Mouse (Mus musculus) forebrain, embryonic 13.5 days (tissue): ENCODE measurements around the gene Prep. TPM values are rescaled to one million over a fixed set of nuclear protein-coding genes. Genes with fewer than 3 reads are reported as not detected.

Experiments
- ATAC-seq: fragments of 200-750 bp; cut with Nextera tagmentation; 2 replicates; pipeline ENCODE4 v1.8.0; 2017
- H3K27ac ChIP-seq: fragments of 300-500 bp; sonication (generic); 2 replicates; pipeline ENCODE4 v1.5.1; 2015; ENCODE audit warnings: inconsistent platforms, mild to moderate bottlenecking, moderate library complexity
- H3K27me3 ChIP-seq: fragments of 300-500 bp; sonication (generic); 2 replicates; pipeline ENCODE4 v1.6.1; 2015; ENCODE audit warnings: mild to moderate bottlenecking, inconsistent platforms
- H3K36me3 ChIP-seq: fragments of 300-500 bp; sonication (generic); 2 replicates; pipeline ENCODE4 v1.6.1; 2015; ENCODE audit warnings: mild to moderate bottlenecking, inconsistent platforms; ENCODE audit not compliant: poor library complexity, severe bottlenecking
- H3K4me1 ChIP-seq: fragments of 300-500 bp; sonication (generic); 2 replicates; pipeline ENCODE4 v1.6.1; 2015; ENCODE audit warnings: inconsistent platforms
- H3K4me2 ChIP-seq: fragments of 300-500 bp; sonication (generic); 2 replicates; pipeline ENCODE4 v1.6.1; 2015; ENCODE audit warnings: inconsistent platforms, mild to moderate bottlenecking, moderate library complexity
- H3K4me3 ChIP-seq: fragments of 300-500 bp; sonication (generic); 2 replicates; pipeline ENCODE4 v1.5.1; 2015; ENCODE audit warnings: mild to moderate bottlenecking, inconsistent platforms
- H3K9ac ChIP-seq: fragments of 300-500 bp; sonication (generic); 2 replicates; pipeline ENCODE4 v1.6.1; 2015; ENCODE audit warnings: mild to moderate bottlenecking, inconsistent platforms
- H3K9me3 ChIP-seq: fragments of 300-500 bp; sonication (generic); replicated peaks from 2 replicates; pipeline ENCODE4 v1.6.1; 2016; ENCODE audit warnings: inconsistent platforms
- WGBS: fragments of 180-500 bp; shearing (Covaris S2); methylation state at CpG from one replicate; pipeline ENCODE4 v1.1.7; 2015; 5-methylcytosine and 5-hydroxymethylcytosine counted together
- polyA plus RNA-seq: library from polyadenylated mRNA; unstranded; fragments of >200 nt; fragmentation: Nextera tagmentation; extraction: Ambion mirVana; gene quantifications from 2 replicates; pipeline ENCODE4 v1.2.1, GENCODE M21; 2015

The Prep gene
- polyA plus RNA-seq, 1 experiment from 2014 or later = 18.3 TPM

GRCm38 (mm10) chr10:45058361-45058760 lies 8.6 kb upstream of the Prep start:
- H3K4me1 ChIP-seq = no peaks in the 10 kb centered on the region
- 95% methylated on average over 6 of the region's 6 CpGs for WGBS
- no peak for ATAC-seq

GRCm38 (mm10) chr10:45060841-45061240 lies 6.2 kb upstream of the Prep start:
- ATAC-seq = no peak
- H3K9me3 ChIP-seq = no peaks in the 10 kb centered on the region
- H3K4me3 ChIP-seq = no peak overlapping the region
- no peak overlapping the region for H3K4me2 ChIP-seq
- H3K27ac ChIP-seq = no peak overlapping the region
- no peaks in the 10 kb centered on the region for H3K27me3 ChIP-seq
- H3K36me3 ChIP-seq = no peaks in the 10 kb centered on the region
- WGBS = 75% methylated on average over 1 of the region's 1 CpGs
- H3K4me1 ChIP-seq = no peaks in the 10 kb centered on the region
- H3K9ac ChIP-seq = no peak overlapping the region

More at GRCm38 (mm10) chr10:45058361-45058760, 8.6 kb upstream of the Prep start:
- H3K27ac ChIP-seq = no peak overlapping the region
- no peak overlapping the region for H3K4me2 ChIP-seq
- no peaks in the 10 kb centered on the region for H3K36me3 ChIP-seq
- H3K27me3 ChIP-seq = no peaks in the 10 kb centered on the region
- no peaks in the 10 kb centered on the region for H3K9me3 ChIP-seq
- no peak overlapping the region for H3K4me3 ChIP-seq
- H3K9ac ChIP-seq = no peak overlapping the region

GRCm38 (mm10) chr10:45066131-45066930 lies 672 bp upstream of the Prep start:
- no peaks in the 10 kb centered on the region for H3K36me3 ChIP-seq
- peak overlapping the region; percentile 91 for H3K9ac ChIP-seq
- peak overlapping the region; percentile 75; the same call in 1 of the 2 replicates for H3K27ac ChIP-seq
- no peaks in the 10 kb centered on the region for H3K9me3 ChIP-seq
- no peaks in the 10 kb centered on the region for H3K27me3 ChIP-seq
- ATAC-seq = no peak
- peaks cover 28% of the 10 kb centered on the region for H3K4me1 ChIP-seq
- H3K4me2 ChIP-seq = peak overlapping the region; percentile 80
- peak overlapping the region; percentile 96 for H3K4me3 ChIP-seq
- 15% methylated on average over 12 of the region's 12 CpGs for WGBS

GRCm38 (mm10) chr10:45067436-45067925 lies 478 bp downstream of the Prep start:
- Histone ChIP-seq H3K36me3 (no peaks in the 10 kb centered on the region; the same call in 1 of the 2 replicates), H3K4me1 (peaks cover 28% of the 10 kb centered on the region), H3K27ac (peak overlapping the region; percentile 75), H3K9me3 (no peaks in the 10 kb centered on the region), H3K27me3 (no peaks in the 10 kb centered on the region), H3K9ac (peak overlapping the region; percentile 91), H3K4me3 (peak overlapping the region; percentile 96), H3K4me2 (peak overlapping the region; percentile 80)
- under 1% methylated on average over 28 of the region's 28 CpGs for WGBS
- ATAC-seq = peak; percentile 39; the same call in 1 of the 2 replicates

- Histone ChIP-seq H3K4me3 (no peak overlapping the region), H3K4me2 (no peak overlapping the region), H3K27ac (no peak overlapping the region), H3K9ac (no peak overlapping the region), H3K9me3 (no peaks in the 10 kb centered on the region), H3K4me1 (peaks cover 34% of the 10 kb centered on the region), H3K36me3 (peaks cover 16% of the 10 kb centered on the region; the same call in 1 of the 2 replicates), H3K27me3 (no peaks in the 10 kb centered on the region)
- 93% methylated on average over 6 of the region's 6 CpGs for WGBS
- ATAC-seq = no peak
Measured at GRCm38 (mm10) chr10:45069557-45069956, 2.6 kb downstream of the Prep start.

- WGBS = 89% methylated on average over 5 of the region's 5 CpGs
- H3K4me3 ChIP-seq = no peak overlapping the region
- no peak overlapping the region for H3K27ac ChIP-seq
- H3K27me3 ChIP-seq = no peaks in the 10 kb centered on the region
- H3K9ac ChIP-seq = no peak overlapping the region
- H3K36me3 ChIP-seq = peaks cover 16% of the 10 kb centered on the region; the same call in 1 of the 2 replicates
- no peak overlapping the region for H3K4me2 ChIP-seq
- ATAC-seq = no peak
- peaks cover 38% of the 10 kb centered on the region for H3K4me1 ChIP-seq
- H3K9me3 ChIP-seq = no peaks in the 10 kb centered on the region
Measured at GRCm38 (mm10) chr10:45070362-45070761, 3.4 kb downstream of the Prep start.

GRCm38 (mm10) chr10:45070929-45071813 lies 4.2 kb downstream of the Prep start:
- ATAC-seq = no peak
- Histone ChIP-seq H3K4me2 (no peak overlapping the region), H3K4me1 (peaks cover 39% of the 10 kb centered on the region), H3K27me3 (no peaks in the 10 kb centered on the region), H3K4me3 (no peak overlapping the region), H3K27ac (no peak overlapping the region), H3K9me3 (no peaks in the 10 kb centered on the region), H3K9ac (no peak overlapping the region), H3K36me3 (peaks cover 16% of the 10 kb centered on the region; the same call in 1 of the 2 replicates)
- 81% methylated on average over 13 of the region's 13 CpGs for WGBS

- H3K27me3 ChIP-seq = no peaks in the 10 kb centered on the region
- H3K36me3 ChIP-seq = peaks cover 16% of the 10 kb centered on the region; the same call in 1 of the 2 replicates
- 88% methylated on average over 4 of the region's 4 CpGs for WGBS
- no peak overlapping the region for H3K4me3 ChIP-seq
- no peak overlapping the region for H3K9ac ChIP-seq
- peaks cover 34% of the 10 kb centered on the region for H3K4me1 ChIP-seq
- no peak for ATAC-seq
- no peaks in the 10 kb centered on the region for H3K9me3 ChIP-seq
- H3K27ac ChIP-seq = no peak overlapping the region
- no peak overlapping the region for H3K4me2 ChIP-seq
Measured at GRCm38 (mm10) chr10:45072339-45072738, 5.3 kb downstream of the Prep start.

- peaks cover 17% of the 10 kb centered on the region; the same call in 1 of the 2 replicates for H3K4me1 ChIP-seq
- no peaks in the 10 kb centered on the region for H3K9me3 ChIP-seq
- H3K27me3 ChIP-seq = no peaks in the 10 kb centered on the region
- WGBS = 21% methylated on average over 6 of the region's 6 CpGs
- H3K4me3 ChIP-seq = no peak overlapping the region
- peaks cover 16% of the 10 kb centered on the region; the same call in 1 of the 2 replicates for H3K36me3 ChIP-seq
- no peak overlapping the region for H3K4me2 ChIP-seq
- no peak overlapping the region for H3K27ac ChIP-seq
- peak; percentile 48; the same call in 1 of the 2 replicates for ATAC-seq
- no peak overlapping the region for H3K9ac ChIP-seq
Measured at GRCm38 (mm10) chr10:45074543-45074942, 7.5 kb downstream of the Prep start.

- H3K4me2 ChIP-seq = no peak overlapping the region
- no peak overlapping the region for H3K27ac ChIP-seq
- no peak overlapping the region for H3K4me3 ChIP-seq
- no peak overlapping the region for H3K9ac ChIP-seq
- WGBS = 77% methylated on average over 5 of the region's 5 CpGs
- peaks cover 16% of the 10 kb centered on the region; the same call in 1 of the 2 replicates for H3K4me1 ChIP-seq
- H3K36me3 ChIP-seq = peaks cover 22% of the 10 kb centered on the region; the same call in 1 of the 2 replicates
- no peaks in the 10 kb centered on the region for H3K9me3 ChIP-seq
- no peak for ATAC-seq
- no peaks in the 10 kb centered on the region for H3K27me3 ChIP-seq
Measured at GRCm38 (mm10) chr10:45075491-45076051, 8.6 kb downstream of the Prep start.

- no peak overlapping the region for H3K27ac ChIP-seq
- H3K9me3 ChIP-seq = no peaks in the 10 kb centered on the region
- H3K36me3 ChIP-seq = peaks cover 22% of the 10 kb centered on the region; the same call in 1 of the 2 replicates
- no peak overlapping the region for H3K9ac ChIP-seq
- 85% methylated on average over 10 of the region's 10 CpGs for WGBS
- H3K4me3 ChIP-seq = no peak overlapping the region
- no peaks in the 10 kb centered on the region for H3K27me3 ChIP-seq
- peaks cover 13% of the 10 kb centered on the region; the same call in 1 of the 2 replicates for H3K4me1 ChIP-seq
- no peak for ATAC-seq
- no peak overlapping the region for H3K4me2 ChIP-seq
Measured at GRCm38 (mm10) chr10:45076585-45076984, 9.6 kb downstream of the Prep start.
